In genomic region chr16:18587847-18588737, GRCm38 (mm10) we compare ENCODE assay signal across 8 mouse cellular contexts. TPM values are rescaled to one million over a fixed set of nuclear protein-coding genes. Genes with fewer than 3 reads are reported as not detected.
DNase-seq lines count a peak whose midpoint lies in the region; ATAC-seq and TF ChIP-seq lines count a peak whose summit lies in the region.

No protein-coding gene starts in this region.

- peaks cover 35% of the 10 kb centered on the region for H3K4me1 ChIP-seq in heart, embryonic 11.5 days (ENCODE audit: control insufficient read depth, insufficient read depth, low read length)
- no peaks in the 10 kb centered on the region for H3K4me1 ChIP-seq in ES-Bruce4 (ENCODE audit: control insufficient read depth, insufficient read depth, low read length)
- H3K4me1 ChIP-seq in forebrain, embryonic 15.5 days: peaks cover 32% of the 10 kb centered on the region
- H3K4me1 ChIP-seq in liver, postnatal 0 days (ENCODE audit: insufficient read depth): peaks cover 20% of the 10 kb centered on the region

- H3K27ac ChIP-seq in heart, embryonic 11.5 days (ENCODE audit: low read depth, low read length): no peak overlapping the region
- no peak overlapping the region for H3K27ac ChIP-seq in ES-Bruce4 (ENCODE audit: insufficient read depth, low read length)
- H3K27ac ChIP-seq in forebrain, embryonic 15.5 days (replicated peaks): no peak overlapping the region
- no peak overlapping the region for H3K27ac ChIP-seq in liver, postnatal 0 days (ENCODE audit: low read depth)

- 1% methylated on average over 50 of the region's 57 CpGs for WGBS in heart, embryonic 11.5 days (ENCODE audit: insufficient replicate concordance)
- whole genome bisulfite sequencing in forebrain, embryonic 15.5 days: under 1% methylated on average over 54 of the region's 57 CpGs
- 1% methylated on average over 54 of the region's 57 CpGs for WGBS in liver, postnatal 0 days (ENCODE audit: insufficient replicate concordance)

- no peak overlapping the region for H3K9ac ChIP-seq in heart, embryonic 11.5 days (ENCODE audit: low read depth, low read length)
- peak overlapping the region; percentile 15; the same call in 1 of the 2 replicates for H3K9ac ChIP-seq in ES-Bruce4 (ENCODE audit: low read depth, poor library complexity, severe bottlenecking)
- no peak overlapping the region for H3K9ac ChIP-seq in forebrain, embryonic 15.5 days (replicated peaks)
- H3K9ac ChIP-seq in liver, postnatal 0 days (replicated peaks): no peak overlapping the region

- no peaks in the 10 kb centered on the region for H3K9me3 ChIP-seq in heart, embryonic 11.5 days (replicated peaks; ENCODE audit: control insufficient read depth, low read length)
- no peaks in the 10 kb centered on the region for H3K9me3 ChIP-seq in ES-Bruce4 (replicated peaks; ENCODE audit: control insufficient read depth, insufficient read depth, low read length, poor library complexity, severe bottlenecking)
- H3K9me3 ChIP-seq in forebrain, embryonic 15.5 days: no peaks in the 10 kb centered on the region
- no peaks in the 10 kb centered on the region for H3K9me3 ChIP-seq in liver, postnatal 0 days (ENCODE audit: low read length)

- H3K4me3 ChIP-seq in heart, embryonic 11.5 days (ENCODE audit: low read depth, low read length): peak overlapping the region; percentile 35
- H3K4me3 ChIP-seq in ES-Bruce4 (ENCODE audit: low read depth, low read length): peak overlapping the region; percentile 32
- no peak overlapping the region for H3K4me3 ChIP-seq in forebrain, embryonic 15.5 days
- 0 out of 2 replicates have a peak overlapping the region, but pooled peaks have one; percentile 8 for H3K4me3 ChIP-seq in liver, postnatal 0 days (ENCODE audit: low read depth, low read length)

- H3K36me3 ChIP-seq in heart, embryonic 11.5 days (ENCODE audit: control insufficient read depth, insufficient read depth, low read length): no peaks in the 10 kb centered on the region
- no peaks in the 10 kb centered on the region for H3K36me3 ChIP-seq in ES-Bruce4 (ENCODE audit: control insufficient read depth, insufficient read depth, low read length, poor library complexity, severe bottlenecking)
- no peaks in the 10 kb centered on the region for H3K36me3 ChIP-seq in forebrain, embryonic 15.5 days
- no peaks in the 10 kb centered on the region for H3K36me3 ChIP-seq in liver, postnatal 0 days (replicated peaks; ENCODE audit: insufficient read depth, low read length)

- DNase-seq in heart, adult 9 months (ENCODE audit: low spot score in 2 of 2): no peak
- no peak for DNase-seq in liver, postnatal 0 days
- DNase-seq in adrenal gland, adult (ENCODE audit: inconsistent age in 2 of 2, low spot score in 1 of 2): no peak
- no peak for DNase-seq in adipocyte (ENCODE audit: low spot score)
- DNase-seq in thymus, postnatal 0 days (ENCODE audit: low spot score): no peak

- ATAC-seq in heart, embryonic 11.5 days (replicated peaks; ENCODE audit: insufficient number of reproducible peaks, low FRiP score, low TSS enrichment): no peak
- ATAC-seq in forebrain, embryonic 15.5 days (replicated peaks): peak; percentile 27; the same call in 1 of the 2 replicates
- ATAC-seq in liver, postnatal 0 days: no peak

- H3K4me2 ChIP-seq in heart, embryonic 11.5 days: peak overlapping the region; percentile 60
- H3K4me2 ChIP-seq in forebrain, embryonic 15.5 days (replicated peaks): peak overlapping the region; percentile 16; the same call in 1 of the 2 replicates
- H3K4me2 ChIP-seq in liver, postnatal 0 days (ENCODE audit: low read depth, low read length): no peak overlapping the region

- peaks cover 95% of the 10 kb centered on the region for H3K27me3 ChIP-seq in heart, embryonic 11.5 days (ENCODE audit: control insufficient read depth, insufficient read depth, low read length)
- peaks cover 47% of the 10 kb centered on the region for H3K27me3 ChIP-seq in ES-Bruce4 (ENCODE audit: control insufficient read depth, insufficient read depth, low read length, poor library complexity, severe bottlenecking)
- H3K27me3 ChIP-seq in forebrain, embryonic 15.5 days: peaks cover 89% of the 10 kb centered on the region
- H3K27me3 ChIP-seq in liver, postnatal 0 days (ENCODE audit: insufficient read depth, low read length): peaks cover 94% of the 10 kb centered on the region

- TF ChIP-seq EP300 in ES-Bruce4 (IDR thresholded peaks at IDR 0.05; ENCODE audit: insufficient read depth, low read depth, low read length): no peak
- no peak for TF ChIP-seq EP300 in liver, postnatal 0 days (IDR thresholded peaks at IDR 0.05; ENCODE audit: low read depth)

- TF ChIP-seq POLR2A in ES-Bruce4 (IDR thresholded peaks at IDR 0.05; ENCODE audit: insufficient read depth, low read length): no peak

- no peak for TF ChIP-seq CTCF in ES-Bruce4 (IDR thresholded peaks at IDR 0.05; ENCODE audit: low read depth, low read length)
- no peak for TF ChIP-seq CTCF in liver, postnatal 0 days (IDR thresholded peaks at IDR 0.05; ENCODE audit: low read depth)

RNA-seq across cellular contexts. Expression of gene Tbx1, which starts 2.4 kb away (rescaled TPM):
- polyA plus RNA-seq in heart, embryonic 11.5 days (2014; fragmentation: Nextera tagmentation; extraction: Ambion mirVana): 1.2 and 1.4 TPM in 2 replicates
- polyA plus RNA-seq in ES-Bruce4 (2011; ENCODE audit: insufficient read depth, insufficient read length, low read depth, missing spikeins): 0.29 TPM in 1 of 2 replicates, not detected in the other
- polyA plus RNA-seq in forebrain, embryonic 15.5 days (2015; fragmentation: Nextera tagmentation; extraction: Ambion mirVana): 0.70 and 0.93 TPM in 2 replicates
- 0.40 TPM in 1 of 2 replicates, not detected in the other for polyA plus RNA-seq in liver, postnatal 0 days (2015; fragmentation: Nextera tagmentation; extraction: Ambion mirVana)
- polyA plus RNA-seq in thymus, postnatal 0 days (2015; fragmentation: Nextera tagmentation; extraction: Ambion mirVana): 0.24 and 0.25 TPM in 2 replicates

RNA-seq across cellular contexts. Expression of gene Gp1bb, which starts 34.1 kb away (rescaled TPM):
- polyA plus RNA-seq in heart, embryonic 11.5 days (2014; fragmentation: Nextera tagmentation; extraction: Ambion mirVana): 8.3 and 8.6 TPM in 2 replicates
- not detected in 2 replicates for polyA plus RNA-seq in ES-Bruce4 (2011; ENCODE audit: insufficient read depth, insufficient read length, low read depth, missing spikeins)
- polyA plus RNA-seq in forebrain, embryonic 15.5 days (2015; fragmentation: Nextera tagmentation; extraction: Ambion mirVana): 9.7 and 10.1 TPM in 2 replicates
- 55.8 and 56.5 TPM in 2 replicates for polyA plus RNA-seq in liver, postnatal 0 days (2015; fragmentation: Nextera tagmentation; extraction: Ambion mirVana)
- 0.71 and 0.78 TPM in 2 replicates for polyA plus RNA-seq in thymus, postnatal 0 days (2015; fragmentation: Nextera tagmentation; extraction: Ambion mirVana)

RNA-seq across cellular contexts. Expression of gene Gm49601, which starts 38.1 kb away (rescaled TPM):
- polyA plus RNA-seq in heart, embryonic 11.5 days (2014; fragmentation: Nextera tagmentation; extraction: Ambion mirVana): 0.73 and 1.0 TPM in 2 replicates
- polyA plus RNA-seq in ES-Bruce4 (2011; ENCODE audit: insufficient read depth, insufficient read length, low read depth, missing spikeins): not detected in 2 replicates
- 20.5 and 22.0 TPM in 2 replicates for polyA plus RNA-seq in forebrain, embryonic 15.5 days (2015; fragmentation: Nextera tagmentation; extraction: Ambion mirVana)
- 0.32 TPM in 1 of 2 replicates, not detected in the other for polyA plus RNA-seq in liver, postnatal 0 days (2015; fragmentation: Nextera tagmentation; extraction: Ambion mirVana)
- not detected in 2 replicates for polyA plus RNA-seq in thymus, postnatal 0 days (2015; fragmentation: Nextera tagmentation; extraction: Ambion mirVana)

RNA-seq across cellular contexts. Expression of gene Sept5, which starts 41.7 kb away (rescaled TPM):
- 6.2 and 8.3 TPM in 2 replicates for polyA plus RNA-seq in heart, embryonic 11.5 days (2014; fragmentation: Nextera tagmentation; extraction: Ambion mirVana)
- polyA plus RNA-seq in ES-Bruce4 (2011; ENCODE audit: insufficient read depth, insufficient read length, low read depth, missing spikeins): 1.8 and 5.2 TPM in 2 replicates
- 194 and 203 TPM in 2 replicates for polyA plus RNA-seq in forebrain, embryonic 15.5 days (2015; fragmentation: Nextera tagmentation; extraction: Ambion mirVana)
- polyA plus RNA-seq in liver, postnatal 0 days (2015; fragmentation: Nextera tagmentation; extraction: Ambion mirVana): 3.0 and 3.2 TPM in 2 replicates
- 1.7 TPM in 2 replicates for polyA plus RNA-seq in thymus, postnatal 0 days (2015; fragmentation: Nextera tagmentation; extraction: Ambion mirVana)

Comparison
In these comparisons a context has a peak if more than half of its experiments do, and no peak if none do; other contexts are left out.
1. RNA of gene Gm49601, which starts 38.1 kb away (polyA plus RNA-seq): 20.5 to 22.0 TPM in forebrain, embryonic 15.5 days; 0.73 to 1.0 TPM in heart, embryonic 11.5 days, not detected in ES-Bruce4, not detected in thymus, postnatal 0 days and 0.32 TPM in liver, postnatal 0 days; every median in the first group is over 10 times any median in the second.